Mouse (Mus musculus) hindbrain, postnatal 0 days (tissue): Measurements from ENCODE around the gene Qrfp. TPM values are rescaled to one million over a fixed set of nuclear protein-coding genes. Genes with fewer than 3 reads are reported as not detected.

Experiments
- ATAC-seq: fragments of 200-750 bp; cut with Nextera tagmentation; 2 replicates; pipeline ENCODE4 v1.8.0; 2017; ENCODE audit warnings: mild to moderate bottlenecking, moderate TSS enrichment, moderate library complexity
- DNase-seq: peaks from one replicate; pipeline ENCODE4 v3.0.0-alpha.2; 2015; ENCODE audit warnings: low spot score
- H3K27ac ChIP-seq: fragments of 300-500 bp; sonication (generic); 2 replicates; pipeline ENCODE4 v1.5.1; 2014; ENCODE audit warnings: mild to moderate bottlenecking
- H3K27me3 ChIP-seq: fragments of 300-500 bp; sonication (generic); 2 replicates; pipeline ENCODE4 v1.6.1; 2014; ENCODE audit warnings: low read length, mixed read lengths; ENCODE audit not compliant: insufficient read depth
- H3K36me3 ChIP-seq: fragments of 300-500 bp; sonication (generic); 2 replicates; pipeline ENCODE4 v1.6.1; 2014; ENCODE audit warnings: low read length, mixed read lengths; ENCODE audit not compliant: insufficient read depth
- H3K4me1 ChIP-seq: fragments of 300-500 bp; sonication (generic); 2 replicates; pipeline ENCODE4 v1.6.1; 2014; ENCODE audit warnings: antibody characterized with exemption, low read length, mixed read lengths; ENCODE audit not compliant: insufficient read depth
- H3K4me2 ChIP-seq: fragments of 300-500 bp; sonication (generic); 2 replicates; pipeline ENCODE4 v1.6.1; 2014; ENCODE audit warnings: low read depth, mild to moderate bottlenecking, low read length, moderate library complexity, mixed read lengths
- H3K4me3 ChIP-seq: fragments of 300-500 bp; sonication (generic); 2 replicates; pipeline ENCODE4 v1.5.1; 2014; ENCODE audit warnings: low read length
- H3K9ac ChIP-seq: fragments of 300-500 bp; sonication (generic); replicated peaks from 2 replicates; pipeline ENCODE4 v1.6.1; 2014; ENCODE audit warnings: mild to moderate bottlenecking, low read length, moderate library complexity, mixed read lengths
- H3K9me3 ChIP-seq: fragments of 300-500 bp; sonication (generic); 2 replicates; pipeline ENCODE4 v1.6.1; 2016; ENCODE audit warnings: low read length, mixed read lengths
- CTCF ChIP-seq: IDR thresholded peaks from 2 replicates; pipeline ENCODE4 v1.5.1; 2016; ENCODE audit warnings: antibody characterized with exemption, control low read depth, low read depth
- WGBS: fragments of 180-500 bp; shearing (Covaris S2); extraction: QIAGEN DNeasy Blood & Tissue Kit; methylation state at CpG from one replicate; pipeline ENCODE4 v1.1.7; 2014; 5-methylcytosine and 5-hydroxymethylcytosine counted together
- polyA plus RNA-seq: library from polyadenylated mRNA; unstranded; fragments of >200 nt; fragmentation: Nextera tagmentation; extraction: Ambion mirVana; gene quantifications from 2 replicates; pipeline ENCODE4 v1.2.1, GENCODE M21; 2015
- total RNA-seq: library from RNA; depleted of rRNA; stranded (reverse); fragments of >200 nt; gene quantifications from 2 replicates; pipeline ENCODE4 v1.2.3, GENCODE M21; 2014

Gene Qrfp
- total and polyA plus RNA-seq, 2 experiments from 2014 or later = 0.06 TPM; not detected in 1

DNA sequence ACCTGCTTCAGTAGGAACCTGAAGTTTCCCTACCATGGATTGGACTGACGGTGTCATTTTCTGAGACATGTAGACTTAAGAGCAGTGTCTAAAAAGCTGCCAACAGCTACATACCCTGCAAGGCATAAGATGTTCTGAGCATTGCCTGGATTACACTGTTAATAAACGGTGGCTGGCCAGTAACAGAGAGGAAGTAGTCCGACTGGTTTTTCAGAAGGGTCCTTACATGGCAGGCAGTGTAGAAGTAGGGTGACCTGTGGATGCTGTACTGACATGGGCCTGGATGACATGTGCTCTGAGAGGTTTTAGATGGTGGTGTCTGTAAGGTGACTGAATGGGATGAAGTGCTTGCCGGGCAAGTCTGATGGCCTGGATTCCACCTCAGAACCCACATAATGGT lies 42.6 kb downstream of the Qrfp start:
- Histone ChIP-seq H3K4me3 (no peak overlapping the region), H3K9me3 (no peaks in the 10 kb centered on the region), H3K27ac (no peak overlapping the region), H3K4me2 (no peak overlapping the region), H3K36me3 (no peaks in the 10 kb centered on the region), H3K9ac (no peak overlapping the region), H3K27me3 (no peaks in the 10 kb centered on the region), H3K4me1 (peaks cover 24% of the 10 kb centered on the region)
- TF ChIP-seq CTCF = no peak
- DNase-seq (no peak), ATAC-seq (no peak)
- WGBS = 76% methylated on average over 4 of the region's 4 CpGs

DNA sequence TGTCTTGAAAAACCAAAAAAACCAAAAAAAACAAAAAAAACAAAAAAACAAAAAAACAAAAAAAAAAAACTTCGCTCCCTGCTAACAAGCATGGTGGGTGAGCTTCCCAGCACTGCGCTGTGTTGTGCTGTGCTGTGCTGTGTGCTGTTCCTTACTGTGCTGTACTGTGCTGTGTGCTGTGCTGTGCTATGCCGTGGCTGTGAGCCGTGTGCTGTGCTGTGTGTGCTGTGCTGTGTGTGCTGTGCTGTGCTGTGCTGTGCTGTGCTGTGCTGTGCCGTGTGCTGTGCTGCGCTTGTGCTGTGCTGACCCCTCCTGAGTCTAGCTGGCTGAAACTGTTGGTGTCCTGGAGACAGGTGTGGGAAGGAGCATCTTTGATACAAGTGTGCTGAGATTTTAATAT lies 43.3 kb downstream of the Qrfp start:
- H3K27ac ChIP-seq = no peak overlapping the region
- no peaks in the 10 kb centered on the region for H3K9me3 ChIP-seq
- 96% methylated on average over 6 of the region's 6 CpGs for WGBS
- H3K27me3 ChIP-seq = no peaks in the 10 kb centered on the region
- no peak overlapping the region for H3K9ac ChIP-seq
- H3K36me3 ChIP-seq = no peaks in the 10 kb centered on the region
- no peak for ATAC-seq
- no peak for DNase-seq
- TF ChIP-seq CTCF = no peak
- H3K4me3 ChIP-seq = no peak overlapping the region
- H3K4me1 ChIP-seq = peaks cover 31% of the 10 kb centered on the region
- H3K4me2 ChIP-seq = no peak overlapping the region

DNA sequence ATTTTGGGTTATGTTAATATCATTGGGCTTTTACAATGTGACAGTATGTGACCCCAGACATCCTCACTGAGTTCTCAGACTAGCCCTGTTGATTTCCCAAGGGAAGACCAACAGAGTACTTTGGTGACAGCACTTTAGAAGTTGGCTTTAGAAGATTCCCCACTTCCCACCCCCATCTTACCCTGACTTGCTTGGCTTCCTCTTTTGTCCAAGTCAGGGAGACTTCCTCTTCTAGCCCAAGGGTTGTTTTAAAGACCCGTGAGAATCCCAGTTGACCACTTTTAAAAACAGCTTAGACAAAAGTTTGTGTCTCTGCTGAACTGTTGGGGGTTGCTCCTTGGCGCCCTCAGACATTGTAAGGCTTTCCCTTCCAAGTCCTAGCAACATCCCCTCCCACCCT lies 47.1 kb downstream of the Qrfp start:
- no peaks in the 10 kb centered on the region for H3K9me3 ChIP-seq
- no peak for ATAC-seq

DNA sequence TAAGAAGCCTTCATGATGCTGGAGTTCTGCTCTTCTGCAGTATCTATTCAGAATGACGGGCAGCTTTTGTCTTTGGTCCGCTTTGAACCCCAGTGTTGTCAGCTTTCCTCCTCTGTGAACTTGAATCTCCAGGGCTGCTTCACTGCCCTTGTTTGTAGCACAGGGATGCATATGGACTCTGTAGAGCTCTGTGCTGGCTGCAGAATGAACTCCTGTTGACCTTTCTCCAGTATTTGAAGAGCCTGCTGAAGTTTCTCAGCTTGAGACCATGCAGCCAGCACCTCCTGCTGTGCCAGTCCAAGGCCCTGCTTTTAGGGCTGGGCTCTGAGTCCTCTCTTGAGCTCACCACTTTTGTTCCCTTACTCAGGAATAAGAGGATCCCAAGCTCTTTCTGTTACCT lies 47.5 kb downstream of the Qrfp start:
- 35% methylated on average over 2 of the region's 2 CpGs for WGBS
- Histone ChIP-seq H3K4me1 (peaks cover 23% of the 10 kb centered on the region), H3K36me3 (no peaks in the 10 kb centered on the region), H3K9me3 (no peaks in the 10 kb centered on the region), H3K4me3 (no peak overlapping the region), H3K4me2 (no peak overlapping the region), H3K9ac (0 out of 2 replicates have a peak overlapping the region, but pooled peaks have one; percentile 5), H3K27ac (no peak overlapping the region), H3K27me3 (no peaks in the 10 kb centered on the region)
- DNase-seq (no peak), ATAC-seq (no peak)
- no peak for TF ChIP-seq CTCF

More for the DNA sequence above, 47.1 kb downstream of the Qrfp start:
- Histone ChIP-seq H3K27ac (peak overlapping the region; percentile 20; the same call in 1 of the 2 replicates), H3K36me3 (no peaks in the 10 kb centered on the region), H3K27me3 (no peaks in the 10 kb centered on the region), H3K9ac (no peak overlapping the region), H3K4me2 (no peak overlapping the region), H3K4me3 (no peak overlapping the region), H3K4me1 (peaks cover 23% of the 10 kb centered on the region)
- no peak for TF ChIP-seq CTCF
- DNase-seq = no peak
- WGBS = 9% methylated on average over 2 of the region's 2 CpGs

DNA sequence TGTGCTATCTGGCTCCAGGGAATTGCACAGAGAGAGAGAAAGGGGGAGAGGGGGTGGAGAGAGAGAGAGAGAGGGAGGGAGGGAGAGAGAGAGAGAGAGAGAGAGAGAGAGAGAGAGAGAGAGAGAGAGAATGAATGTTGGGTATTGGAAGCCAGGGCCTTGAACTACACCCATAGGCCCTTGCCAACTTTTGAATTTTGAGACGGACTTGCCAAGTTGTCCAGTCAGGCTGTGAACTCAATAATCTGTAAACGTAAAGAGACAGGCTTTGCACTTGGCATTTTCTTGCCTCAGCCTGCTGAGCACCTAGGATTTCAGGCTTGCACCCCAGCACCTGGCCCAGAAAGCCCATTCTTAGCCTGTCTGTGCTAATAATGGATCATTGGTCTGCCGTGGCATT lies 48.2 kb downstream of the Qrfp start:
- H3K4me1 ChIP-seq = peaks cover 23% of the 10 kb centered on the region
- WGBS = 28% methylated on average over 3 of the region's 3 CpGs
- H3K9me3 ChIP-seq = no peaks in the 10 kb centered on the region
- peak overlapping the region; percentile 5; the same call in 1 of the 2 replicates for H3K9ac ChIP-seq
- no peak for TF ChIP-seq CTCF
- H3K27me3 ChIP-seq = no peaks in the 10 kb centered on the region
- no peak overlapping the region for H3K4me3 ChIP-seq
- no peak for ATAC-seq
- H3K36me3 ChIP-seq = no peaks in the 10 kb centered on the region
- DNase-seq = no peak
- peak overlapping the region; percentile 92 for H3K4me2 ChIP-seq
- no peak overlapping the region for H3K27ac ChIP-seq

DNA sequence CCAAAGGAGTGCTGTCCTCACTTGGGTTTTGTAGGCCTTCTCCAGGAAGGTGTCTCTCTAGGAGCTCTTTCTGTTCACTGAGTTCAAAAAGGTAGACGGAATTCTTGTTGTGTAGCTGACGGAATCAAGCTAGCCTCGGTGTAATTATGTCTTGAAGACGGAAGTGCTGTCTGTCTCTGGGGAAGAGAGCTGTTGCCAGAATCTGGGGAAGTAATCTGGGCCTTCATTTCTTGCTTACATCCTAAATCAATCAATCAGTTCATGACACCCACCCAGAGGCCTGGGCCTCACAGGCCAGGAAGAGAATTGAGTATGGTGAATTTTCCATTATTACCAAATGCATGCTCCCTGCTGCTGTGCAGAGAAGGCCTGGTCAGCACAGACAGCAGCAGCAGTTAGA lies 48.8 kb downstream of the Qrfp start:
- Histone ChIP-seq H3K9ac (peak overlapping the region; percentile 41), H3K27me3 (no peaks in the 10 kb centered on the region), H3K4me3 (peak overlapping the region; percentile 59), H3K4me1 (peaks cover 23% of the 10 kb centered on the region), H3K27ac (no peak overlapping the region), H3K4me2 (peak overlapping the region; percentile 92), H3K36me3 (no peaks in the 10 kb centered on the region), H3K9me3 (no peaks in the 10 kb centered on the region)
- ATAC-seq (no peak), DNase-seq (peak; percentile 32)
- TF ChIP-seq CTCF = no peak
- 30% methylated on average over 4 of the region's 4 CpGs for WGBS

DNA sequence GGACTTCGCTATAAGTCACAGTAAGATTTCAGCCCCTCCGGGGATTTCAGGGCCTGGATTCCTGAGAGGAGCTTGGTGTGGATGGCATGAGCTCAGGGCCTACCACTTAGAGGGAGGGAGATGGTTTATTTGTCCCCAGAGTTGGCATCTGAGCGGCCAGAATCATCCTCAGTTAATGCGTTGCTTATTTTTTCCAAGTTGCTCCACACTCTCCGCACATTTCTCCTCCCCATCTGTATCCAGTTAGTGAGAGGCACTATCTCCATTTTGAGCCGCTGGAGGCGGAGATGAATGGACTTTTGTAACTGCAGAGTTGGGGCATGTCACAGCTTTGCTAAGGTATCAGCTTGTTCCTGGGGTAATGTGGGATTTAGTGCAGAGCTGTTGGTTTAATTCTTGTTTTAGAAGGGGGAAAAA lies 49.3 kb downstream of the Qrfp start:
- no peak for ATAC-seq
- H3K4me1 ChIP-seq = peaks cover 23% of the 10 kb centered on the region
- WGBS = 17% methylated on average over 7 of the region's 7 CpGs
- peak overlapping the region; percentile 59 for H3K4me3 ChIP-seq
- peak overlapping the region; percentile 92 for H3K4me2 ChIP-seq
- no peaks in the 10 kb centered on the region for H3K9me3 ChIP-seq
- H3K27ac ChIP-seq = peak overlapping the region; percentile 37; the same call in 1 of the 2 replicates
- no peak for DNase-seq
- peak overlapping the region; percentile 71 for H3K9ac ChIP-seq
- no peak for TF ChIP-seq CTCF
- H3K36me3 ChIP-seq = no peaks in the 10 kb centered on the region
- no peaks in the 10 kb centered on the region for H3K27me3 ChIP-seq
